Mouse (Mus musculus) intestine, embryonic 14.5 days (tissue): ENCODE data around the gene Tpr. TPM values are rescaled to one million over a fixed set of nuclear protein-coding genes. Genes with fewer than 3 reads are reported as not detected.

Experiments used
- polyA plus RNA-seq: library from polyadenylated mRNA; unstranded; fragments of >200 nt; fragmentation: Nextera tagmentation; extraction: Ambion mirVana; gene quantifications from 2 replicates; pipeline ENCODE4 v1.2.1, GENCODE M21; 2014

Gene Tpr
- polyA plus RNA-seq, 1 experiment from 2014 or later, result 166 TPM

Other genes starting within 250 kb of the Tpr start
- gene Pdc, start 73.4 kb upstream of the Tpr start, polyA plus RNA-seq, result not detected in 2 replicates
- gene Odr4, start 242 bp downstream of the Tpr start, polyA plus RNA-seq, result 40.4 and 41.6 TPM in 2 replicates
- 0.72 and 0.79 TPM in 2 replicates for gene Prg4, start 73.3 kb downstream of the Tpr start, polyA plus RNA-seq